Mouse (Mus musculus) spleen, adult 12 weeks (tissue): ENCODE results near the gene Sec22b.
A peak's percentile ranks its signal among the peaks of the same experiment; 100 is the strongest.

Experiments used
- DNase-seq: peaks from one replicate; pipeline ENCODE4 v3.0.0; 2022; ENCODE audit warnings: low spot score

The Sec22b gene

DNA sequence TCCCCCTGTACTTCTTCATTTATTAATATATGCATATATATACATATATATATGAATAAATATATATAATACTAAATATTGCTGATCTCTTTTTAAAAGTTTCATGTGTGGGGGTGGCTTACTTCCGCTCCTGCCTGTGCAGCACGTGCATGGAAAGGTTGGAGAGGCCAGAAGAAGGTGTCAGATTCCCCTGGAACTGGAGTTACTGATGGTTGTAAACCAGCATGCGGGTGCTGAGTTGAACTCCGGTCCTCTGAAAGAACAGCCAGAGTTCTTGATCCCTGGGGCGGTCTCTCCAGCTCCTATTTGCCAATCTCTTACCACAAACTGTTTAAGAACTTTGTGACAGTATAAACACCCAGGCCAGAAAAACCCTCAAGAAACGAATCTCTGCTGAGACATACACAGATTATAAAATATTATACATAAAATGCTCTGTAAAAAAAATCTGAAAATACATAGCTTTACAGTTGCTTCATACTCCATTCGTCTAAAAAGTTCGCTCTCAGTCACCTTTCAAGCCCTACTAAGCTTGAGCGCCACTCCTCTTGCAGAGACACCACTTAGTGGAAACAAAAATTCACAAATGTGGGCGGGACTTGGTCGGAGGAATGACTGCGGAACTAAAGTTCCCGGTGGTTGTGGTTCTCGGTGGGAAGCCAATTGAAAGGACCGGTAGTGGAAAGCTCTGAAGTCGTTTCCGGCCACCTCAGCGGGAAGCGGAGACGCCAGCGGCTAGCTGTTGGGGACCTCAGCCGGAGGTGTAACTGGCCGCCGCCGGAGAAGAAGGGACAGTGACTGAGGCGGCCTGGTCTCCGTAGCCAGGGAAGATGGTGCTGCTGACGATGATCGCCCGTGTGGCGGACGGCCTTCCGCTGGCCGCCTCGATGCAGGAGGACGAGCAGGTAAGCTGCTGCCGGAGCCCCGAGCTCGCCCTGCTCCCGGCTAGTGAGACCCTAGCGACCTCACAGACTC, at the start of gene Sec22b:
Sec22b (plus strand) TSS at position 675 of the 975 bp plus-strand sequence.
- DNase-seq: peak; percentile 75

DNA sequence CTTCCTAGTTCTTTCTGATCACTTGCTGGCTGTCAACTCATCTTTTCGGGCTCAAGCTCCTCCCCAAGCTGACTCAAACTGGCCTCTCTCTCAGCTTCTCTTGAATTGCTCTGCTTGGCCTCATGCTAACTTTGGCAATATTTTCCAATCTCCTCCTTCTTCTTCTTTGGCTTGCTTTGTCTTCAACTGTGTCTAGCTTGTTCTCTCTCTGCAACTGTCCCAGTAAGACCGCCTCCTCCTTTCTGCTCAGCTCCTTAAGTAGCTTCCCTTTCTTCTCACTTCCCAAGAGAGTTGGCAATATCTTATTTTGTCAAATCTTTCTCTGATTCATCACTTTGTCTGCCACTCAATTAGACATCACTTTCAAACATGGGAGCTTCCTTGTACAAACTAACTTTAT, 49.2 kb upstream of the Sec22b start:
- no peak for DNase-seq

DNA sequence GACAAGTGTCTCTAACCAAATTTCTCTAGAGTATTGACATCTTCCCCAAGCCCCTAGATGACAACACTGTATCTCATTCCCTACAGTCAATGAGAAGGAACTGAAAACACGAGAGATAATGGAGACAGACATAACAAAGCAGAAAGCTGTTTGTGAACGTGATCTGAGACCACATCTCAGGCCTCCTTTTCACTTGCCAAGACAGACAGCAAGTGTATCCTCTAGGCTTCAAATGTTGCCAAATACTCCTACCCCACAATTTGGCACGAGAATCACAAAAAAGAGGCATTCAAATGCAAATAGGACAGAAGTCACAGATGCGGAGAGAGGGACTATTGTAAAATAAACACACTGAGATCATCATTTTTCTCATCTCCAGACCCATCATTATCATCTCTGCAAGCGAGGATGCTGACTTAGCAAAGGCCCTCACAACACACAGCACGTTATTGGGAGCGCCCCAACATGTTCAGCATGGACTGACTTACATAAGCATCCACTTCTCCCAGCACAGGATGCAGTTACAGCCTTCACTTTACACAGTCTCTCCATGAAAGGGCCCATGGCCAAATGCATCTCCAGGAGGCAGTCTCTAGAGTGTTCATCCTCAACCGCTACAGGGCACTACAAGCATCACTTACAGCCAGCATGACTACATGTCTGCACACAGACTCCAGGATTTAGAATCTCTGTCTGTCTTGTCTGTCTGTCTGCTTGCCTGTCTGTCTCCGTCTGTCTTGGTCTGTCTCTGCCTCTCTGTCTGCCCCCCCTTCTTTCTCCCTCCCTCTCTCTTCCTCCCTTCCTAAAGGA, 46.2 kb upstream of the Sec22b start:
- DNase-seq: no peak

DNA sequence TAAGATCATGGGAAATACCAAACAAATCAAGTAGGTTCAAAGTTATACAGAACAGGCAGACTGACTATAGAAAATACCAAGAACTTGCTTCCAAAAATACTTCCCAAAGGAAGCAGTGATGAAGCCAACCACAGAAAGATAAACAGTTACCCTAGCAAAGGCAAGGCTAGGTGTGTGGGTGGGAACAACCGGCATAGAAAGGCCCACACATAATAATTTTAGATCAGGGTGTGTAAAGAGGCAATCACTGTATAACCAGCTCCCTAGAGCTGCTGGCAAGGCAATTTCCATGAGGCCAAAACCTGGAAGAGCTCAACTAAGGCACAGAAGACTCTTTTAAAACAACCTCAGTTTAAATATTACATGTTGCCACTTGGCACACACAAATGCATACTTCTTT, 41.6 kb upstream of the Sec22b start:
- DNase-seq: no peak

DNA sequence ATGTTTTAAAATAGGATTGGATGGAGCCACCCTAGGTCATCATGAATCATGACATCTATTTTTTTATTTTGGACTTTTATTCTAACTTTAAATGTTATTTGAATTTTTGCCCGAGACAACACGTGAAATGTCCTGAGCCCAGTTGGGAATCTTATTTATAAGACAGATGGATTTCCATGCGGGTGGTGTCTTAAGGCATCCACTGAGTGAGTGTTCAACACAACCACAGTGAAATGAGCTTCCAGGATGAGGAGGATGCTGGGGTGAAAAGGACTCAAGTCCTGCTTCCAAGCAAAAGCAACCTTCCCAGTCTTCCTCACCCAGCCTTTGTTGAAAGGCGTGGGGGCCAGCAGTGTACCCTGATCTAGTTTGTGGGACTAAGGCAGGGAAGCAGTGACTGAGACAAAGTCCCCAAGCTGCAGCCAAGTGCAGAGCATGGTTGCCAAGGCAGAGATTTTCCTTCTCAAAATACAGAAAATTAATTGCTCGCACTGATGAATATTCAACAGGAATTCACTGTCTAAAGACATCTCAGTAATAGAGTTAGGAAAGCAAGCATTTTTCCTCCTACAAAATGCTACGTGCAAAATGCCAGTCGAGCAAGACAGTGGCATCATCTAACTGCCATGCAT, 40.1 kb upstream of the Sec22b start:
- DNase-seq: no peak

DNA sequence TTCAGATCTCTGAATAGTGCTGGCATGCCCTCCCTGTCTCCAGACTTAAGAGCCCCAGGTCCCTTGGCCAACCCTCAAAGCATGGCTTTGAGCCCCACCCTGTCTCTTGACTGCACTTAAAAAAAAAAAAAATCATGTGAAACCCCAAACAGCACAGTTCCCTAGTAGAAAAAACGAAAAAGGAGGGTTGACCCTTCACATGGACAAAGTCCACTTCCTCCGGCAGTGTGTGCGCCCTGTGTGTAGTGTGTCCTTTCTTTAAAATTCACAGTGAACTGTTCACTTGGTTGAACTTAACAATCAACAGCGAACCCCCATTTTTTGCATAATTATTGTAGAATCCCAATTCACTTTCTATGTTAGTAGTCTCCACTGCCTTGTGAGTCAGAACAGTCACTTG, 34.3 kb upstream of the Sec22b start:
- no peak for DNase-seq

DNA sequence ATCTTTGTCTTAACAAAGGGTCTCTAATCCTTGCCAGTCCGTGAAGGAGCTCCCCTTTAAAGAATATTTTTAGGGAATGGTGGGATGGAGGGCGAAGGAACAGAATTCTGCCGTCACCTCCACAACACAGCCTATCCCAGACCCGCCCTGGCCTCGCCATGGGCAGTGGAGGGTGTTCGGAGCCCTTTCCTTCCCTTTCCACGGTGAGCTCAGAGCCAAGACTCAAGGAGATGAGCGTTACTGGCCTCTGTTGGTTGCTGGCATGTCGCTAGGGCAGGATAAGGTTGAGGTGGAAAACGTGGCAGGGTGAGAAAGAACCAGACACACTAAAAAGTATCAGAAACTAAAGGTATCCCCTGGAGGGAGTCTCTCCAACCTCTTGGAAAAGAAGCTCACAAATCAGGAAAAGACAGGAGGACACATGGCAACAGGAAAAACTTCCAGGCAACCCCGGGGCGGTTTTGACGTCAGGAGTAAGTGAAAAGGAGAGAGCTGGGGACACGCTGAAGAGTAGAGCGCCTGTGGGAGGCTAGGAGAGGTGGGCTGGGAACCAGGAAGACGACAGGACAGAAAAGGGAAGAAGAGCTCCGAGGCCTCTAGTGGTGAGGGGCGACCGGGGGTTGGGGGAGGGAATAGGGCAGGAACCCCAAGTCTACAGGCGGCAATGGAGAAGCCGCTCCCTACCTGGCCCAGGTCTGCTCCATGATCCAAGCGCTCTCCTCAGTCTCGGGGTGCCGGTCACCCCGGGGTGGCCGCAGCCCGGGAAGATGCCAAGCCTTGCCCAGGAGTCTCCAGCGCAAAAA, 33.6 kb upstream of the Sec22b start:
- DNase-seq: no peak

DNA sequence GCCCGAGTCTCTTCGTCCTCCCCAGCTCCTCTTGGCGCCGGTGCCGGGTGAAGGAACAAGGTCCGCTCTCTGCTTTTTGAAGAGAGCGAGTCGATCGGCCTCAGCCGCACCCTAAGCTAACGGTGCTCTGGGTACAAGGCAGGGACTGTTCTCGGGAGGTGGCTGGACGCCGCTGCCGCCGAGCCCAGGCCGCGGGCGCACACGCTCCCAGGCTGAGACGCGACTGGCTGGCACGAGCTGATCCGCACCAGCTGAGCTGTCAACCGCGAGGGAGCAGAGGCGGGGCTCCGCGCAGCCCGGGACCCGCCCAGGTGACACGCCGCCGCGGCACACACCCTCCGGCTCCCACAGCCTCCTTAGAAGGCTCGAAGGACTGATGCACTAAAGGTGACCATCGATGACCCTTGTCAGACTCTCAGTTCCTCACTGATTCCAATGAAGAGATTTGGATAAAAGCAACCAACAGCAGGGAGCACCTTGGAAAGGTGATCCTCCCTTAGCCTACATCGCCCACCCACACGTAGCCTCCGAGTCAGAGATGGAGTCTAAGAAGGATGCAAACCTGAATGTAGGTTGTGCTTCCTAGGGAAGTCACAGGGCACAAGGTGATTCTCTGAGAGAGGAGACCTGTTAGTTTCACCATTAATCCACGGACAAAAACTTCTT, 32.8 kb upstream of the Sec22b start:
- DNase-seq: peak; percentile 7

DNA sequence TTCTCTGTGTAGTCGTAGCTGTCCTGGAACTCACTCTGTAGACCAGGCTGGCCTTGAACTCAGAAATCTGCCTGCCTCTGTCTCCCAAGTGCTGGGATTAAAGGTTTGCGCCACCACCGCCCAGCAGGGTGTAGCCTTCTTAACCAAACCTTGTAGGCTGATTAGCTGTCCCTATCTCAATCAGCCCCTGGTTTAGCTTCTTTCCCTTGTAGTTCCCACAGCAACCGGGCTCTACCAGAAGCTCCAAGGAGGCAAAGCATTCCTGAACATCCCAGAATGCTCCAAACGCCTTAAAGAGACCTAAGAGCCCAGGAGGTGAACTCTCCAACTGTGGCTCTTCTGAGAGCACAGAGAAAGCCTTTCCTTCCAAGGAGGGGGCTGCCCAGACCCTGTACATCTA, 32.3 kb upstream of the Sec22b start:
- DNase-seq: no peak

DNA sequence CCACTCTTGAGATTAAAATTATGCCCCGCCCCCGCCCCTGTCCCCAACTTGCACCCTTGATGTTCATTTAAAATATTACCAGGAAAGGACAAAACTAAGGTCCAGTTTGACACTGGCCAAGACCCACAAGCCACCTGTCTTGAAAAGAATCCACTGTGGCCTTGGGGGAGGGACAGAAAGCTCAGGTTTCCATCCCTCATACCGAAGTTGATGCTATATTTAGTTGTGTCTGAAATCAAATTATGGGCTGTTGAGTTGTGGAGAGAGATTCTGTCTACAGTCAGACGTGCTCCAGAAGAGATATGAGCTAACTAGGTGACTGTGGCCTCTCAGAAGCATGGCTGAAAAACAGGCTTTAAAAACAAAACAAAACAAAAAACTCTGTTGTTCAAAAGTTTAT, 31.3 kb upstream of the Sec22b start:
- no peak for DNase-seq

DNA sequence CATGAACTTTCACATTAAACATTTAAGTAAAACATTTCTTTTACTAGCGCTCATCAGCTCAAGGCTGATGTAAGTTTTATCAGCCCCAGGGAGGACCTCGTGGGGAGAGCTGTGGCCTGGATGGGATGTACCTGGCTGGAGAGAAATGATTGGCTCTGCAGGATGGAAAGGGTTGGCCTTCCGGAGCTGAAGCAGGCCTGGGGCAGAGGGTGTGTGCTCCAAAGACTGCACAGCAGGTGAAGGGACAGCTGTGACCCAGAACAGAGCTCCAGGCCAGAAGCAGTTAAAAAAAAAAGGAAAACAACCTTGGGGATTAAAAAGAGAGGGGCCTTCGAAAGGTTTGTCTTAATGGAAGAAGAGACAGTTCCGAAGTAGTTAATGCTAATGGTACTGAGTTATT, 26.2 kb upstream of the Sec22b start:
- no peak for DNase-seq

DNA sequence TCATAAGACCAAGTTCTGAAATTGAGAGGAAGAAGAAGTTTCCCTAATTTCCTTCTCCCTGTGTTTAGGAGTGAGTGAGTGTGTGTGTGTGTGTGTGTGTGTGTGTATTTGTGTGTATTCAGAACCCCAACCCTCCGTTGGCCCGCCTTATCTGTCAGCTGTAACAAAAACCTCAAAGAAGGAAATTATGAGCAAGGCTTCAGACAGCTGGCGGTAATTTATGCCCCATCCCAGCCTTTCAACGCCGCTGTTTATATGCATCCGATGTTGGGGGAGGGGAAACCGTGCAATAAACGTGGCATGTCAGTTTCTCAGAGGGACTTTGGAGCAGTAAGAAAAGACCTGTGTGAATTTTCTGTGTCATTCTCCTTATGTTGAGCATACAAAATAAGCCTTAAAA, 24.7 kb upstream of the Sec22b start:
- no peak for DNase-seq

DNA sequence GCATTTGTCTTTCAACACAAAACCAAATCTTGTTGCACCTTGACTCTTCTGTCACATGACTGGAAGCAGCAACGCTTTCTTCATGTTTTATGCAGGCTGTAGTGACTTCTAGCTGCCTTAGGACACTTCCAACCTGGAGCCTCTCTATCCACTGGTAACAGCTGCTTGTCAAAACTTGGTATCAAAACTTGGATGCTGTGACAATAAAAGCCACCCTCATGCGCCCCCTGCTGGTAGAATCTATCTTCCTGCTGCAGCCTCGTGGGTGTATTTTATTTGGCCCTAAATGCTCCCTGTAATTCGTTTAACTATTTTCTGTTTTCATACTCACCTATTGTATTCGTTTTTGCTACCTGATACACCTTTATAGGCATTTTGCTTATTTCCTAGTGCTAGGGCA, 21.8 kb upstream of the Sec22b start:
- DNase-seq: peak; percentile 45

DNA sequence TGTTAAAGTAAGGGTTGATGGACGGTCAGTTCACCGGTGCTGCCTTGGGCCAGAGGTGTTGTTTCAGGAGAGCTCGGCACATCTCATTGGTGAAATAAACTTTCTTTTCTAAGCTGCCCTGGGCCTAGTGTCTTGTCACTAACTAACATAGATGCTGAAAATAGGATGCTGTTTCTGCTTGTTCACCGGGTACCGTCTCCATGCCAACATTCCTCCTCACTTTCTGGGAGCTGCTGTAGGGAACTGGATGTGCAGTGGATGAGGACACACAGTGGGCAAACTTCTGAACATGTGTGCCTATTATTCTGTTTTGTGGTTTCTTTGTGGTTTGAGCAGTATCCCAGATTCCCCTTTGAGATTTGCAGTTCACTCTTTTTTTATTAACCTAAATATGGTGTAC, 19.4 kb upstream of the Sec22b start:
- DNase-seq: no peak

DNA sequence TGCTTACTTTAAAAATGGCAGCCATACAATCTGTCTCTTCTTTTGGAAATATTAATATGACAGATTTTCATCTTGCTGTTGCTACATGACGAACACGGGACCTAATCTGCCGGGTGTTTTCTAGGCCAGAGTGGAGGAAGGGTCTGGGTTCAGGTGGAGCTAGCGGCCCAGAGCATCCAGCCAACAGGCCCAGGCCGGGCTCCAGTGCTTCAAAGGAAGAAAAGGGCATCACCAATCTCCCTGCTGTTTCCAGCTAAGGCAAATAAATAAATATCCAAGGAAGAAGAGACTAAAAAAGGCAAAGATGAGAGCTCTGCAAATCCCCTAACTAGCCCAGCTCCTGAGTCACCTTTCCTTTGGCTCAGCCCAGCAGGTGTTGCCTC, 13.2 kb upstream of the Sec22b start:
- no peak for DNase-seq

DNA sequence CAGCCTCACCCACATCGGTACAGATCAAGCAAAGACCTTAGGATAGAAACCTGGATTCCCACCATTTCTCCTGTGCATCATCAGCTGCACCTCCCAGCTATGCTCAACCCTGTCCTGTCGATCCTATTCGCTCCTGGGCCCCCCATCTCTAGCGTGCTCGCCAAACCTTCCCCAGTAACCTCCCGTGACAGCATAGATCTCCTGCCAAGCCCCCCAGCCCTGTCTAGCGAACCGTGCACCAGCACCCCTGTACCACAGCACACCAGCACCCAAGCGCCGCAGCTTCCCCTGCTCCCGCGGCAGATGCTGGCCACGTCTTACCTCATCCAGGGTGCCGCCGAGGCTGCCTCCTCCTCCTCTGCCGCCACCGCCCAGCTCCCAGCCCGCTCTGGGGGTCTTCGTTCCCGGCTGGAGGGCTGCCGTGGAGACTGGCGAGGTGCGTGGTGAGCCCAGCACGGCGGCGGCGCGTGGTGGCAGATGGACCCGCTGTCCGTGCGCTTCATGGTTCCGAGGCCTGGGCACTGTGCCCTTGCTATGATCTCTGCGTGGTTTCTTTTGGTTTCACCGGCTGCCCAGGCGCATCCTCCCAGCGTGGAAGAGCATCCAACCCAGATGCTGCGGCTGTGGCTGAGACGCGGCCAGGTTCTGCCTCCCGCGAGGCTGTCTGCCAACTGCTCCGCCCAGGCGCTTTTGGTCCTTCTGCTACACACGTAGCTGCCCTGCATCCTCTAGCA, 12.7 kb upstream of the Sec22b start, which contains the start of gene Pde4dip:
Pde4dip (minus strand) TSS at position 540 of the 734 bp plus-strand sequence.
- DNase-seq: no peak

DNA sequence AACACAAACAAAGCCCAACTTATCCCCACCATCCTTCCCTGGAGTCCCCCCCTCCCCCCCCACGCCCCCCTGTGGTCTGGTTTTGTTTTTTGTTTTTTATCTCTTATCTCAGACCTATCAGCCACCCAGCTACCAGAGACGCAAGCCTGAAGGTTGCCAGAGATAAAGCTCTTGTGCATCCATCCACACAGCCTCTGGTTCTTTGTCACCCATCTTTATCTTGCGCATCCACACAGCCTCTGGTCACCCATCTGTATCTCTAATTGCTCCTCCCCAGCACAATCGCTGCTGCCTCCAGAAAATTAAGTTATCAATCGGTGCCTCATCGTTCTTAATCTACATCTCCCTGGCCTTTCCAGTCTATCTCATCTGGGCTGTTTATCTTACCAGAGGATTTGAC, 10.8 kb upstream of the Sec22b start:
- DNase-seq: no peak

DNA sequence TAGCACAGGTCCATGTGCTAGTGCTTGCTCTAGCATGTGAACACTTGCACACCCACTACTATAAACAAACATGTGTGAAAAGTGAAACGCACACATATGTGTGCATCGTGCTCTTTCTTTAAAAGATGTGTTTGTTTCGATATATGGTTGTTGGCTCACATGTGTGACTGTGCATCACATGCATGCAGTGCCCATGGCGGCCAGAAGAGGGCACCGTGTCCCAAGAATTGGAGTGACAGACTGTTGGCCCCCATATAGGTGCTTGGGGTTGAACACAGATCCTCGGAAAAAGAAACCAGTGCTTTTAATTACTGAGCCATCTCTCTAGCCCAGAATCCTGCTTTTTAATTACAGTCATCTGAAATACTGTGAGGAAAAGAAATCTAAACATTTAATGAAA, 6.3 kb upstream of the Sec22b start:
- peak; percentile 14 for DNase-seq

DNA sequence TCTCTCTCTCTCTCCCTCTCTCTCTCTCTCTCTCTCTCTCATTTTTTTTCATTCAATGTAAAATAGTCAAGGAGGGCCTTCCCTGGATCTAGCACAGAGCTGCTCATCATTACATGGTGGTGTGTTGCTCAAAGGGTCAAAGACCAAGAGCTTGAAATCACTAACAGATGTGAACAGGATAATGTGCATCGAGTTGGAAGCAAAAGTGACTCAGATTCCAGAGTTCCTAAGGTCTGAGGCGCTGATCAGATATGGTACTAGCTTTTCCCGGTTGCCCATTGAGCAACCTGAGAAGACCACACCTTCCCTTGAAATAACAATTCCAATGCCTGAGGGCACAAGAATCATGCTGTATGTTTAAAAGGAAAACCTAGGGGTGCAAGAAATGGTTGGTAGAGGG, 2.6 kb upstream of the Sec22b start:
- no peak for DNase-seq

DNA sequence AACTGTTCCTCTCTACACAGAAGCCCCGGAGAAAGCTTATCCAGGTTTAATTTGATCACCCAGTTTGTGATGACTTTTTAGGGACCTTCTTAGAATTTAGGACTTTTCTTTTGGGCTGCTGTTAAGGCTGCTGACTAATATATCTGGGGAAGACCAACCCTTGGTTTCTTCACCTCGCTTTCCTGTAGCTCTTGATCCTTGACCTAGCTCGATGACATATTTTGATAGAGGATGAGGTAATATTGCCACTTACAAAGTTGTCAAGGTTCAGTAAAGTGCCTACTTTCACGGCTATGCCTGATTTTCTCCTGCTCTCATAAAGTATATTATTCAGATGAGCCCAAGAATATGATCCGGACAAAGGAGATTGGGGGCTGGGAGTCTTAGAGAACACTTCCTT, 596 bp downstream of the Sec22b start:
- DNase-seq: no peak

DNA sequence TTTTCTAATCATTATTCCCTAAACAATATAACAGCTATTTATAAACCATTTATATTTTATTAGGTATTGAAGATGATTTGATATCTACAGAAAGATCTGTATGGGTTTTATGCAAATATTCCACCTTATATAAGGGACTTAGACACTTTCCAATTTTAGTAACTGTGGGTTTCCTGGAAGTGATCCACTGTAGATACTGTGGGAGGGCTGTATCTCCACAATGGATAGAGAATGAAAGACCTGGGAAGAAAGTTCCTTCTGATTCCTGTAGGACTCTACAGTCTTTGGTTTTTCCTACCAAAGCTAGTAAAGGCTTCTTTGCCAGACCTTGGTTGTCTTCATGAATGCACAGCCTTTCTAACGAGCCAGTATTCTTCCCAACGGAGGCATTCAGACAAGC, 8.7 kb downstream of the Sec22b start:
- DNase-seq: no peak
